Mouse (Mus musculus) embryonic stem cell, embryonic (primary cell): ENCODE measurements at regions not wholly inside any gene's neighbourhood (a gene's known extent, or its start where the extent isn't known, plus 50 kb on each side); places are given as distances from the start of the nearest gene placed in this dataset.

Experiments
- CTCF ChIA-PET, 4 experiments: fragments of 300-600 bp in 2 of 4; fragments of 350-600 bp in 2 of 4; sonication (Branson Sonifier 250); formaldehyde crosslinking; loops; one replicate each; lab custom pipeline; 2022; ENCODE audit warnings: inconsistent platforms in 2 of 4; lab: Charles Lee
- POLR2A ChIA-PET, 4 experiments: fragments of 300-600 bp in 2 of 4; fragments of 350-600 bp in 2 of 4; sonication (Branson Sonifier 250); formaldehyde crosslinking; loops; one replicate each; lab custom pipeline; 2022; ENCODE audit warnings: antibody characterized with exemption in 4 of 4, inconsistent platforms in 1 of 4; lab: Charles Lee

GRCm38 (mm10) chr14:98862095-98862735 lies 131.9 kb downstream of the Rpl36a-ps1 start:
- CTCF ChIA-PET: no interaction called here
- POLR2A ChIA-PET: no interaction called here

GRCm38 (mm10) chr14:98858801-98859200 lies 135.3 kb downstream of the Rpl36a-ps1 start:
- CTCF ChIA-PET: no interaction called here
- POLR2A ChIA-PET: no interaction called here

GRCm38 (mm10) chr14:98848500-98848899 lies 145.6 kb downstream of the Rpl36a-ps1 start:
- CTCF ChIA-PET: interaction anchor here in 2 of 4 experiments (0.6 kb wide), 2 partner anchors 166 to 808 kb away, joined by 3 to 8 read pairs; no protein-coding TSS in a partner anchor
- POLR2A ChIA-PET: no interaction called here

- ChIA-PET POLR2A (interaction anchor here in 1 of 4 experiments (0.6 kb wide), 1 partner anchor 1992 kb away, joined by 3 read pairs; no protein-coding TSS in a partner anchor), CTCF (no interaction called here)
Observed at GRCm38 (mm10) chr14:98844221-98844620, 149.9 kb downstream of the Rpl36a-ps1 start.

- ChIA-PET POLR2A (no interaction called here), CTCF (no interaction called here)
Observed at GRCm38 (mm10) chr14:98834316-98834715, 159.8 kb downstream of the Rpl36a-ps1 start.

- ChIA-PET CTCF (no interaction called here), POLR2A (no interaction called here)
Observed at GRCm38 (mm10) chr14:98833230-98833999, 160.7 kb downstream of the Rpl36a-ps1 start.

GRCm38 (mm10) chr14:98832401-98832800 lies 161.7 kb downstream of the Rpl36a-ps1 start:
- ChIA-PET CTCF (no interaction called here), POLR2A (no interaction called here)

- CTCF ChIA-PET: no interaction called here
- POLR2A ChIA-PET: no interaction called here
Observed at GRCm38 (mm10) chr14:98829958-98830633, 164.0 kb downstream of the Rpl36a-ps1 start.

GRCm38 (mm10) chr14:98827490-98827889 lies 166.6 kb downstream of the Rpl36a-ps1 start:
- POLR2A ChIA-PET: no interaction called here

GRCm38 (mm10) chr14:98813657-98814056 lies 180.5 kb downstream of the Rpl36a-ps1 start:
- CTCF ChIA-PET: no interaction called here
- POLR2A ChIA-PET: no interaction called here

More at GRCm38 (mm10) chr14:98827490-98827889, 166.6 kb downstream of the Rpl36a-ps1 start:
- CTCF ChIA-PET: no interaction called here

- ChIA-PET CTCF (no interaction called here), POLR2A (no interaction called here)
Observed at GRCm38 (mm10) chr14:98810259-98811042, 183.7 kb downstream of the Rpl36a-ps1 start.

GRCm38 (mm10) chr14:98808117-98808516 lies 186.0 kb downstream of the Rpl36a-ps1 start:
- ChIA-PET CTCF (no interaction called here), POLR2A (no interaction called here)

GRCm38 (mm10) chr14:98805066-98805465 lies 189.1 kb downstream of the Rpl36a-ps1 start:
- ChIA-PET POLR2A (no interaction called here), CTCF (no interaction called here)

- ChIA-PET CTCF (no interaction called here), POLR2A (interaction anchor here in 1 of 4 experiments (0.5 kb wide), 1 partner anchor 527 kb away, joined by 3 read pairs; no protein-coding TSS in a partner anchor)
Observed at GRCm38 (mm10) chr14:98801293-98801692, 192.8 kb downstream of the Rpl36a-ps1 start.

- POLR2A ChIA-PET: interaction anchor here in 1 of 4 experiments (0.8 kb wide), 1 partner anchor 282 kb away, joined by 3 read pairs; no protein-coding TSS in a partner anchor
- CTCF ChIA-PET: no interaction called here
Observed at GRCm38 (mm10) chr14:98791970-98792369, 202.1 kb downstream of the Rpl36a-ps1 start.

GRCm38 (mm10) chr14:98791232-98791906 lies 202.7 kb downstream of the Rpl36a-ps1 start:
- CTCF ChIA-PET: no interaction called here
- POLR2A ChIA-PET: interaction anchor here in 1 of 4 experiments (0.8 kb wide), 1 partner anchor 281 kb away, joined by 3 read pairs; no protein-coding TSS in a partner anchor

GRCm38 (mm10) chr14:98789794-98790193 lies 204.3 kb downstream of the Rpl36a-ps1 start:
- CTCF ChIA-PET: no interaction called here
- POLR2A ChIA-PET: no interaction called here

GRCm38 (mm10) chr14:98781711-98782110 lies 212.4 kb downstream of the Rpl36a-ps1 start:
- ChIA-PET POLR2A (no interaction called here), CTCF (no interaction called here)

GRCm38 (mm10) chr14:98772080-98772479 lies 222.0 kb downstream of the Rpl36a-ps1 start:
- CTCF ChIA-PET: no interaction called here
- POLR2A ChIA-PET: no interaction called here
